ENCODE assay signal across 32 mouse cellular contexts in the genomic region with DNA sequence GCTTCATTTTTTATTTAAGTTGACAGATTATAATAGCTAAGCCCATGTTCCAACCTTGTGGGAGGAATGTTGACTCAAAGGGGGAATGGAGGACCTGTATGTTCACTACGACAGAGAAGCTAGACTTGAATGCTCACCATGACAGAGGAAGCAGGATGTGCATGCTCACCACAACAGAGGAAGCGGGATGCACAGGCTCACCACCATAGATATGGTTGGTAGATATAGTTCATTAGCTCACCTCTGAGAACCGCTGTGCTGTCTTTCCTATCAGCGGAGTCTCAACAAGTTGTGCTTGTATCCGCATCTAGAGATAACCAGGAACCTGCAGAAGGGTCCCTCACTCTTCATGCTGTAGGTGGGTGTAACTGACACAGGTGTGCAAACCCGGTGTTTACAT.
DNase-seq lines count a peak whose midpoint lies in the region; ATAC-seq lines count a peak whose summit lies in the region.
"Had no signal": no experiment of that assay in that cellular context is flagged by ENCODE, and none has a peak within 500 bp of the region (broad histone marks: within the 10 kb centered on the region; RNA-seq: fewer than 3 reads in every experiment).

No protein-coding gene starts in this region.

- peaks cover 38% of the 10 kb centered on the region for H3K4me1 ChIP-seq in megakaryocyte, embryonic 14.5 days
- no peaks in the 10 kb centered on the region for H3K4me1 ChIP-seq in forebrain, embryonic 13.5 days
- H3K4me1 ChIP-seq: embryonic facial prominence, embryonic 10.5 days; embryonic facial prominence, embryonic 13.5 days; forebrain, embryonic 10.5 days; hindbrain, embryonic 10.5 days; hindbrain, embryonic 13.5 days had no signal

- peaks cover 3% of the 10 kb centered on the region for H3K36me3 ChIP-seq in megakaryocyte, embryonic 14.5 days (replicated peaks; ENCODE audit: low read length)
- H3K36me3 ChIP-seq in forebrain, embryonic 13.5 days (ENCODE audit: poor library complexity, severe bottlenecking) = no peaks in the 10 kb centered on the region
- H3K36me3 ChIP-seq: embryonic facial prominence, embryonic 10.5 days; embryonic facial prominence, embryonic 13.5 days; forebrain, embryonic 10.5 days; G1E; heart, embryonic 10.5 days; heart, embryonic 13.5 days; hindbrain, embryonic 10.5 days; hindbrain, embryonic 13.5 days had no signal

- H3K27ac ChIP-seq in forebrain, embryonic 13.5 days = no peak overlapping the region
- H3K27ac ChIP-seq: embryonic facial prominence, embryonic 10.5 days; embryonic facial prominence, embryonic 13.5 days; forebrain, embryonic 10.5 days; gastrocnemius, adult 2 months; heart, adult 2 months; heart, embryonic 10.5 days; heart, embryonic 13.5 days; hindbrain, embryonic 10.5 days; hindbrain, embryonic 13.5 days had no signal

- 90% methylated on average over 6 of the region's 6 CpGs for WGBS in forebrain, embryonic 13.5 days

- H3K4me2 ChIP-seq in forebrain, embryonic 13.5 days = no peak overlapping the region
- H3K4me2 ChIP-seq: embryonic facial prominence, embryonic 13.5 days; heart, embryonic 13.5 days; hindbrain, embryonic 13.5 days had no signal

- peak; percentile 76 for DNase-seq in heart, adult 11 months
- DNase-seq in heart, postnatal 25 days (ENCODE audit: low spot score) = no peak
- peak; percentile 19 for DNase-seq in thymus, postnatal 4 days
- no peak for DNase-seq in thymus, adult 18-20 months
- no peak for DNase-seq in ovary, postnatal 10 days (ENCODE audit: low spot score)
- DNase-seq: adrenal gland, postnatal 10 days; adrenal gland, postnatal 36 days; B cell, adult 2 months; cerebellum, adult 18-20 months; cerebellum, adult 9-10 months; cerebellum, postnatal 14 days; embryo, embryonic 11 days; forebrain, postnatal 0 days; gastrocnemius, adult 2 months; gastrocnemius, postnatal 14 days; heart, adult 2 months; heart, postnatal 36 days had no signal

- H3K9ac ChIP-seq in forebrain, embryonic 13.5 days = no peak overlapping the region
- H3K9ac ChIP-seq: embryonic facial prominence, embryonic 13.5 days; forebrain, postnatal 0 days; heart, embryonic 13.5 days; hindbrain, embryonic 13.5 days had no signal

- H3K9me3 ChIP-seq in megakaryocyte, embryonic 14.5 days = peaks cover 17% of the 10 kb centered on the region
- no peaks in the 10 kb centered on the region for H3K9me3 ChIP-seq in forebrain, embryonic 13.5 days (replicated peaks)
- H3K9me3 ChIP-seq: embryonic facial prominence, embryonic 10.5 days; embryonic facial prominence, embryonic 13.5 days; forebrain, embryonic 10.5 days; G1E; heart, embryonic 10.5 days; heart, embryonic 13.5 days; hindbrain, embryonic 10.5 days; hindbrain, embryonic 13.5 days had no signal

- peak overlapping the region; percentile 12 for H3K4me3 ChIP-seq in megakaryocyte, embryonic 14.5 days (replicated peaks)
- H3K4me3 ChIP-seq in forebrain, embryonic 13.5 days = no peak overlapping the region
- H3K4me3 ChIP-seq: embryonic facial prominence, embryonic 10.5 days; embryonic facial prominence, embryonic 13.5 days; erythroblast, embryonic 14.5 days; forebrain, embryonic 10.5 days; gastrocnemius, adult 2 months; heart, adult 2 months; heart, embryonic 10.5 days; heart, embryonic 13.5 days; hindbrain, embryonic 10.5 days; hindbrain, embryonic 13.5 days had no signal

- intact Hi-C loops in heart, postnatal 25 days (cut with DNase I) = no loop called here

- peaks cover 10% of the 10 kb centered on the region for H3K27me3 ChIP-seq in megakaryocyte, embryonic 14.5 days (replicated peaks)
- H3K27me3 ChIP-seq in forebrain, embryonic 13.5 days = no peaks in the 10 kb centered on the region
- H3K27me3 ChIP-seq: CH12.LX; heart, embryonic 13.5 days; hindbrain, embryonic 13.5 days; Patski had no signal

- no peak for ATAC-seq in forebrain, embryonic 13.5 days
- ATAC-seq: forebrain, embryonic 14.5 days; hindbrain, embryonic 16.5 days; Patski had no signal

Comparison
In these comparisons a context has a peak if more than half of its experiments do, and no peak if none do; other contexts are left out.
1. DNase-seq: peak in heart, adult 11 months (single experiment) and thymus, postnatal 4 days (single experiment); none in heart, postnatal 25 days (single experiment), thymus, adult 18-20 months (0 of 2) and ovary, postnatal 10 days (single experiment).